Mouse (Mus musculus) macrophage (primary cell): ENCODE data around the gene Klhl4. TPM values are rescaled to one million over a fixed set of nuclear protein-coding genes. Genes with fewer than 3 reads are reported as not detected.

Source experiments
- H3K27ac ChIP-seq: fragments of 350-480 bp; formaldehyde crosslinking; 2 replicates; pipeline ENCODE4 v1.9.0; 2021
- H3K36me3 ChIP-seq: fragments of 350-480 bp; formaldehyde crosslinking; 2 replicates; pipeline ENCODE4 v1.9.0; 2021; ENCODE audit errors: inconsistent target
- H3K4me3 ChIP-seq: fragments of 350-480 bp; formaldehyde crosslinking; 2 replicates; pipeline ENCODE4 v1.9.0; 2021; ENCODE audit errors: inconsistent target
- H3K79me2 ChIP-seq: fragments of 350-480 bp; formaldehyde crosslinking; 2 replicates; pipeline ENCODE4 v1.9.0; 2021; ENCODE audit errors: inconsistent target
- WGBS: methylation state at CpG from one replicate; pipeline ENCODE4 v1.1.7; 2026; ENCODE audit warnings: inconsistent platforms; ENCODE audit not compliant: missing documents; 5-methylcytosine and 5-hydroxymethylcytosine counted together
- polyA plus RNA-seq: library from polyadenylated mRNA; stranded (reverse); fragments of 250-400 nt; gene quantifications from 3 replicates; pipeline ENCODE4 v1.2.4, GENCODE M21; 2018; ENCODE audit warnings: inconsistent platforms
- total RNA-seq, 78 experiments: library from RNA; depleted of rRNA; stranded (reverse); fragments of 250-400 nt; gene quantifications; 1 replicate in 9 of 78; 2 replicates in 24 of 78; 3 replicates in 43 of 78; 4 replicates in 2 of 78; pipeline ENCODE4 v1.2.4; 2018; ENCODE audit warnings: inconsistent platforms in 56 of 78

Gene Klhl4
- not detected for total RNA-seq (2018; cell fraction: chromatin; rRNA removed)
- total RNA-seq (2018; cell fraction: cytosol; rRNA removed) = not detected
- total RNA-seq (2018; cell fraction: nucleus; rRNA removed) = not detected
- not detected in 3 replicates for polyA plus RNA-seq

GRCm38 (mm10) chrX:114473782-114474731 lies at the start of gene Klhl4:
TSS of gene Klhl4 (plus strand) at chrX:114474333.
- Histone ChIP-seq H3K36me3 (no peaks in the 10 kb centered on the region), H3K27ac (no peak within 1 kb of the TSS), H3K4me3 (no peak within 1 kb of the TSS), H3K79me2 (no peaks in the 10 kb centered on the region)
- WGBS = 37% methylated on average over 13 of the region's 14 CpGs

- no peaks in the 10 kb centered on the region for H3K36me3 ChIP-seq
- H3K4me3 ChIP-seq = no peak overlapping the region
- H3K79me2 ChIP-seq = no peaks in the 10 kb centered on the region
- no peak overlapping the region for H3K27ac ChIP-seq
Measured at GRCm38 (mm10) chrX:114484153-114484552, 10.0 kb downstream of the Klhl4 start.

- Histone ChIP-seq H3K27ac (no peak overlapping the region), H3K4me3 (no peak overlapping the region), H3K79me2 (no peaks in the 10 kb centered on the region), H3K36me3 (no peaks in the 10 kb centered on the region)
Measured at GRCm38 (mm10) chrX:114486691-114487090, 12.6 kb downstream of the Klhl4 start.

- 47% methylated on average over 3 of the region's 3 CpGs for WGBS
- no peak overlapping the region for H3K4me3 ChIP-seq
- no peak overlapping the region for H3K27ac ChIP-seq
- no peaks in the 10 kb centered on the region for H3K36me3 ChIP-seq
- no peaks in the 10 kb centered on the region for H3K79me2 ChIP-seq
Measured at GRCm38 (mm10) chrX:114558141-114558540, 84.0 kb downstream of the Klhl4 start.

GRCm38 (mm10) chrX:114582311-114582710 lies 108.2 kb downstream of the Klhl4 start:
- 43% methylated on average over 1 of the region's 1 CpGs for WGBS
- H3K79me2 ChIP-seq = no peaks in the 10 kb centered on the region
- H3K27ac ChIP-seq = no peak overlapping the region
- no peak overlapping the region for H3K4me3 ChIP-seq
- no peaks in the 10 kb centered on the region for H3K36me3 ChIP-seq
